Mouse (Mus musculus) gastrocnemius, postnatal 25 days (tissue): ENCODE results near the gene Pmel. TPM values are rescaled to one million over a fixed set of nuclear protein-coding genes. Genes with fewer than 3 reads are reported as not detected.
A peak's percentile ranks its signal among the peaks of the same experiment; 100 is the strongest.

Experiments used
- DNase-seq: peaks from one replicate; pipeline ENCODE4 v3.0.0; 2022
- long read RNA-seq, 2 experiments: library from polyadenylated mRNA; stranded (forward); transcript quantifications; one replicate each; pipeline ENCODE4 v2.0.0; 2021
- total RNA-seq, 2 experiments: library from RNA; stranded (reverse); gene quantifications; 1 replicate in 1 of 2; 2 replicates in 1 of 2; pipeline ENCODE4 v1.2.3; 2021

Gene Pmel
- under 1 TPM; 0.41 to 0.70 TPM for total RNA-seq
- long read RNA-seq, experiment 1 = 0 reads
- long read RNA-seq, experiment 2 = 0 reads

GRCm38 (mm10) chr10:128703895-128704294, at the start of gene Pmel:
Gene Pmel (plus strand): TSS chr10:128704195.
- no peak for DNase-seq

- no peak for DNase-seq
These were observed 48.7 kb upstream of the Pmel start for GRCm38 (mm10) chr10:128655254-128655653.

GRCm38 (mm10) chr10:128656731-128657130, 47.3 kb upstream of the Pmel start:
- DNase-seq = no peak

- DNase-seq = no peak
These were observed 46.2 kb upstream of the Pmel start for GRCm38 (mm10) chr10:128657844-128658243.

GRCm38 (mm10) chr10:128659490-128659889, 44.5 kb upstream of the Pmel start:
- no peak for DNase-seq

- DNase-seq = no peak
These were observed 41.5 kb upstream of the Pmel start for GRCm38 (mm10) chr10:128662465-128662864.

GRCm38 (mm10) chr10:128663441-128664220, 40.4 kb upstream of the Pmel start:
- DNase-seq = no peak

- DNase-seq = no peak
These were observed 39.2 kb upstream of the Pmel start for GRCm38 (mm10) chr10:128664808-128665207.

- DNase-seq = no peak
These were observed 38.7 kb upstream of the Pmel start for GRCm38 (mm10) chr10:128665307-128665706.

GRCm38 (mm10) chr10:128665806-128666205, 38.2 kb upstream of the Pmel start:
- DNase-seq = no peak

- no peak for DNase-seq
These were observed 35.0 kb upstream of the Pmel start for GRCm38 (mm10) chr10:128668790-128669672.

GRCm38 (mm10) chr10:128671148-128671547, 32.8 kb upstream of the Pmel start:
- no peak for DNase-seq

- DNase-seq = peak; percentile 88
These were observed 30.1 kb upstream of the Pmel start, which contains the start of gene Suox for GRCm38 (mm10) chr10:128673763-128674468. Gene Suox (minus strand): TSS chr10:128674073.

- no peak for DNase-seq
These were observed 29.5 kb upstream of the Pmel start for GRCm38 (mm10) chr10:128674469-128675008.

- no peak for DNase-seq
These were observed 8.5 kb upstream of the Pmel start for GRCm38 (mm10) chr10:128695411-128695991.

- peak; percentile 99 for DNase-seq
These were observed 7.8 kb upstream of the Pmel start, which contains the start of gene Rab5b for GRCm38 (mm10) chr10:128695992-128696807. Gene Rab5b (minus strand): TSS chr10:128696264.

GRCm38 (mm10) chr10:128697072-128697725, 6.8 kb upstream of the Pmel start:
- no peak for DNase-seq

- DNase-seq = no peak
These were observed 5.0 kb upstream of the Pmel start for GRCm38 (mm10) chr10:128699006-128699405.

GRCm38 (mm10) chr10:128699611-128700010, 4.4 kb upstream of the Pmel start:
- no peak for DNase-seq

GRCm38 (mm10) chr10:128700712-128701111, 3.3 kb upstream of the Pmel start:
- DNase-seq = no peak
